Mouse (Mus musculus) myocyte (in vitro differentiated cells): ENCODE measurements around the gene Kirrel3.

Source experiments
- CEBPB ChIP-seq: IDR thresholded peaks from 2 replicates; pipeline ENCODE4 v1.6.1; 2011; ENCODE audit warnings: mild to moderate bottlenecking, moderate library complexity; ENCODE audit not compliant: poor library complexity, insufficient read depth, severe bottlenecking
- E2F4 ChIP-seq: IDR thresholded peaks from one replicate; pipeline ENCODE4 v1.6.1; 2011; ENCODE audit warnings: mild to moderate bottlenecking, control low read depth, moderate library complexity; ENCODE audit not compliant: insufficient read depth
- MAX ChIP-seq: IDR thresholded peaks from one replicate; pipeline ENCODE4 v1.6.1; 2011; ENCODE audit warnings: low read depth, mild to moderate bottlenecking, control low read depth
- MYOG ChIP-seq, 3 experiments: IDR thresholded peaks; one replicate each; pipeline ENCODE4 v1.6.1; 2011; ENCODE audit warnings: control low read depth in 2 of 3, low read depth in 2 of 3, mild to moderate bottlenecking in 2 of 3; ENCODE audit not compliant: insufficient read length in 2 of 3, control insufficient read depth in 1 of 3, insufficient read depth in 1 of 3
- POLR2A ChIP-seq: IDR thresholded peaks from one replicate; pipeline ENCODE4 v1.6.1; 2011; ENCODE audit warnings: low read depth, mild to moderate bottlenecking, control low read depth, moderate library complexity; ENCODE audit not compliant: insufficient read length
- POLR2AphosphoS2 ChIP-seq: IDR thresholded peaks from one replicate; pipeline ENCODE4 v1.6.1; 2011; ENCODE audit warnings: low read depth, control low read depth; ENCODE audit not compliant: insufficient read length
- REST ChIP-seq: IDR thresholded peaks from one replicate; pipeline ENCODE4 v1.6.1; 2011; ENCODE audit warnings: mild to moderate bottlenecking, control low read depth, moderate library complexity; ENCODE audit not compliant: insufficient read depth, insufficient read length
- SRF ChIP-seq: IDR thresholded peaks from one replicate; pipeline ENCODE4 v1.6.1; 2011; ENCODE audit warnings: low read depth; ENCODE audit not compliant: control insufficient read depth, insufficient read length
- TCF3 ChIP-seq: IDR thresholded peaks from one replicate; pipeline ENCODE4 v1.6.1; 2011; ENCODE audit warnings: low read depth, control low read depth; ENCODE audit not compliant: insufficient read length

GRCm38 (mm10) chr9:35007697-35008341 lies 522.1 kb downstream of the Kirrel3 start:
- TF ChIP-seq CEBPB = no peak
- TF ChIP-seq SRF = no peak
- no peak for TF ChIP-seq POLR2A
- no peak for TF ChIP-seq MAX
- no peak for TF ChIP-seq TCF3
- no peak for TF ChIP-seq REST
- TF ChIP-seq MYOG (IDR thresholded peaks at IDR 0.05; ENCODE audit: control insufficient read depth in 1 of 3, insufficient read depth in 1 of 3, insufficient read length in 2 of 3, low read depth in 2 of 3) = no peak
- no peak for TF ChIP-seq POLR2AphosphoS2
- no peak for TF ChIP-seq E2F4
